Mouse (Mus musculus) neural tube, embryonic 15.5 days (tissue): ENCODE data around the gene Ccdc187. TPM values are rescaled to one million over a fixed set of nuclear protein-coding genes. Genes with fewer than 3 reads are reported as not detected.

Experiments used
- ATAC-seq: fragments of 200-750 bp; cut with Nextera tagmentation; 2 replicates; pipeline ENCODE4 v1.8.0; 2017; ENCODE audit warnings: mild to moderate bottlenecking, moderate TSS enrichment, moderate library complexity; ENCODE audit not compliant: low FRiP score
- H3K27ac ChIP-seq: fragments of 300-500 bp; sonication (generic); replicated peaks from 2 replicates; pipeline ENCODE4 v1.5.1; 2015; ENCODE audit warnings: mild to moderate bottlenecking, inconsistent platforms
- H3K27me3 ChIP-seq: fragments of 300-500 bp; sonication (generic); replicated peaks from 2 replicates; pipeline ENCODE4 v1.6.1; 2015; ENCODE audit warnings: inconsistent platforms
- H3K36me3 ChIP-seq: fragments of 300-500 bp; sonication (generic); 2 replicates; pipeline ENCODE4 v1.6.1; 2015; ENCODE audit warnings: inconsistent platforms
- H3K4me1 ChIP-seq: fragments of 300-500 bp; sonication (generic); 2 replicates; pipeline ENCODE4 v1.6.1; 2015; ENCODE audit warnings: inconsistent platforms
- H3K4me2 ChIP-seq: fragments of 300-500 bp; sonication (generic); 2 replicates; pipeline ENCODE4 v1.6.1; 2015; ENCODE audit warnings: inconsistent platforms, mild to moderate bottlenecking, moderate library complexity
- H3K4me3 ChIP-seq: fragments of 300-500 bp; sonication (generic); replicated peaks from 2 replicates; pipeline ENCODE4 v1.5.1; 2015; ENCODE audit warnings: mild to moderate bottlenecking, inconsistent platforms
- H3K9ac ChIP-seq: fragments of 300-500 bp; sonication (generic); replicated peaks from 2 replicates; pipeline ENCODE4 v1.6.1; 2015; ENCODE audit warnings: mild to moderate bottlenecking, inconsistent platforms
- H3K9me3 ChIP-seq: fragments of 300-500 bp; sonication (generic); replicated peaks from 2 replicates; pipeline ENCODE4 v1.6.1; 2016; ENCODE audit warnings: inconsistent platforms
- WGBS: fragments of 180-500 bp; shearing (Covaris S2); methylation state at CpG from one replicate; pipeline ENCODE4 v1.1.7; 2015; ENCODE audit warnings: mixed read lengths; 5-methylcytosine and 5-hydroxymethylcytosine counted together
- polyA plus RNA-seq: library from polyadenylated mRNA; unstranded; fragments of >200 nt; fragmentation: Nextera tagmentation; extraction: Ambion mirVana; gene quantifications from 2 replicates; pipeline ENCODE4 v1.2.1, GENCODE M21; 2015

The Ccdc187 gene
- polyA plus RNA-seq, 1 experiment from 2014 or later: 0.03 TPM

GRCm38 (mm10) chr2:26325386-26326181 lies 31.2 kb upstream of the Ccdc187 start:
- no peak overlapping the region for H3K27ac ChIP-seq
- H3K27me3 ChIP-seq: no peaks in the 10 kb centered on the region
- peaks cover 20% of the 10 kb centered on the region for H3K4me1 ChIP-seq
- peaks cover 73% of the 10 kb centered on the region for H3K36me3 ChIP-seq
- no peak for ATAC-seq
- WGBS: 70% methylated on average over 15 of the region's 15 CpGs
- H3K9ac ChIP-seq: no peak overlapping the region
- no peaks in the 10 kb centered on the region for H3K9me3 ChIP-seq
- H3K4me3 ChIP-seq: no peak overlapping the region
- no peak overlapping the region for H3K4me2 ChIP-seq

GRCm38 (mm10) chr2:26324917-26325316 lies 30.6 kb upstream of the Ccdc187 start:
- H3K9ac ChIP-seq: no peak overlapping the region
- H3K4me3 ChIP-seq: no peak overlapping the region
- H3K36me3 ChIP-seq: peaks cover 70% of the 10 kb centered on the region

GRCm38 (mm10) chr2:26323589-26324325 lies 29.4 kb upstream of the Ccdc187 start:
- Histone ChIP-seq H3K27ac (no peak overlapping the region), H3K9me3 (no peaks in the 10 kb centered on the region), H3K4me1 (peaks cover 39% of the 10 kb centered on the region), H3K36me3 (peaks cover 59% of the 10 kb centered on the region), H3K27me3 (no peaks in the 10 kb centered on the region), H3K4me3 (no peak overlapping the region), H3K9ac (no peak overlapping the region), H3K4me2 (no peak overlapping the region)
- ATAC-seq: no peak
- WGBS: 94% methylated on average over 13 of the region's 13 CpGs

More at GRCm38 (mm10) chr2:26324917-26325316, 30.6 kb upstream of the Ccdc187 start:
- ATAC-seq: no peak
- Histone ChIP-seq H3K9me3 (no peaks in the 10 kb centered on the region), H3K4me1 (peaks cover 27% of the 10 kb centered on the region), H3K27ac (no peak overlapping the region), H3K27me3 (no peaks in the 10 kb centered on the region), H3K4me2 (no peak overlapping the region)
- WGBS: 86% methylated on average over 2 of the region's 2 CpGs

GRCm38 (mm10) chr2:26320245-26321185 lies 26.2 kb upstream of the Ccdc187 start:
- Histone ChIP-seq H3K27ac (no peak overlapping the region), H3K4me1 (peaks cover 68% of the 10 kb centered on the region), H3K4me2 (no peak overlapping the region), H3K9me3 (no peaks in the 10 kb centered on the region), H3K27me3 (no peaks in the 10 kb centered on the region), H3K9ac (no peak overlapping the region), H3K36me3 (peaks cover 35% of the 10 kb centered on the region), H3K4me3 (no peak overlapping the region)
- 83% methylated on average over 14 of the region's 14 CpGs for WGBS
- no peak for ATAC-seq

GRCm38 (mm10) chr2:26319519-26320244 lies 25.3 kb upstream of the Ccdc187 start:
- H3K27me3 ChIP-seq: no peaks in the 10 kb centered on the region
- peaks cover 69% of the 10 kb centered on the region for H3K4me1 ChIP-seq
- 90% methylated on average over 13 of the region's 13 CpGs for WGBS
- peaks cover 26% of the 10 kb centered on the region for H3K36me3 ChIP-seq
- no peak overlapping the region for H3K9ac ChIP-seq
- no peak for ATAC-seq
- H3K27ac ChIP-seq: no peak overlapping the region
- H3K9me3 ChIP-seq: no peaks in the 10 kb centered on the region
- no peak overlapping the region for H3K4me3 ChIP-seq
- no peak overlapping the region for H3K4me2 ChIP-seq

GRCm38 (mm10) chr2:26319109-26319508 lies 24.8 kb upstream of the Ccdc187 start:
- no peak for ATAC-seq
- H3K36me3 ChIP-seq: peaks cover 20% of the 10 kb centered on the region
- WGBS: 92% methylated on average over 9 of the region's 9 CpGs
- no peak overlapping the region for H3K9ac ChIP-seq
- no peak overlapping the region for H3K4me3 ChIP-seq
- no peaks in the 10 kb centered on the region for H3K9me3 ChIP-seq
- H3K4me1 ChIP-seq: peaks cover 75% of the 10 kb centered on the region
- H3K4me2 ChIP-seq: no peak overlapping the region
- no peak overlapping the region for H3K27ac ChIP-seq
- no peaks in the 10 kb centered on the region for H3K27me3 ChIP-seq

- Histone ChIP-seq H3K9ac (peak overlapping the region; percentile 99; the same call in 1 of the 2 replicates), H3K27me3 (no peaks in the 10 kb centered on the region), H3K4me2 (peak overlapping the region; percentile 93), H3K4me1 (peaks cover 77% of the 10 kb centered on the region), H3K4me3 (peak overlapping the region; percentile 87; the same call in 1 of the 2 replicates), H3K27ac (no peak overlapping the region), H3K9me3 (no peaks in the 10 kb centered on the region), H3K36me3 (peaks cover 11% of the 10 kb centered on the region)
- WGBS: 92% methylated on average over 3 of the region's 3 CpGs
- ATAC-seq: no peak
Observed at GRCm38 (mm10) chr2:26317991-26318672, 23.8 kb upstream of the Ccdc187 start.

- peak overlapping the region; percentile 93 for H3K4me2 ChIP-seq
- no peaks in the 10 kb centered on the region for H3K27me3 ChIP-seq
- peaks cover 4% of the 10 kb centered on the region for H3K36me3 ChIP-seq
- H3K4me3 ChIP-seq: peak overlapping the region; percentile 87
- peak overlapping the region; percentile 97; the same call in 1 of the 2 replicates for H3K27ac ChIP-seq
- peaks cover 75% of the 10 kb centered on the region for H3K4me1 ChIP-seq
- 65% methylated on average over 3 of the region's 3 CpGs for WGBS
- no peak for ATAC-seq
- H3K9me3 ChIP-seq: no peaks in the 10 kb centered on the region
- H3K9ac ChIP-seq: peak overlapping the region; percentile 99
Observed at GRCm38 (mm10) chr2:26317371-26317770, 23.0 kb upstream of the Ccdc187 start.

- peak overlapping the region; percentile 97 for H3K27ac ChIP-seq
- peak; percentile 13; the same call in 1 of the 2 replicates for ATAC-seq
- no peaks in the 10 kb centered on the region for H3K36me3 ChIP-seq
- H3K9me3 ChIP-seq: no peaks in the 10 kb centered on the region
- peaks cover 68% of the 10 kb centered on the region for H3K4me1 ChIP-seq
- H3K4me3 ChIP-seq: peak overlapping the region; percentile 87
- peak overlapping the region; percentile 93 for H3K4me2 ChIP-seq
- no peaks in the 10 kb centered on the region for H3K27me3 ChIP-seq
- peak overlapping the region; percentile 99 for H3K9ac ChIP-seq
- 41% methylated on average over 9 of the region's 9 CpGs for WGBS
Observed at GRCm38 (mm10) chr2:26316576-26317246, 22.4 kb upstream of the Ccdc187 start.

- Histone ChIP-seq H3K4me1 (peaks cover 63% of the 10 kb centered on the region), H3K4me3 (peak overlapping the region; percentile 87), H3K36me3 (no peaks in the 10 kb centered on the region), H3K27me3 (no peaks in the 10 kb centered on the region), H3K4me2 (peak overlapping the region; percentile 93), H3K27ac (peak overlapping the region; percentile 97), H3K9ac (peak overlapping the region; percentile 99), H3K9me3 (no peaks in the 10 kb centered on the region)
- peak; percentile 48 for ATAC-seq
- WGBS: under 1% methylated on average over 11 of the region's 11 CpGs
Observed at GRCm38 (mm10) chr2:26315925-26316311, 21.6 kb upstream of the Ccdc187 start.
